ENCODE assay signal across 8 mouse cellular contexts in genomic region chr15:82274593-82274926, GRCm38 (mm10). TPM values are rescaled to one million over a fixed set of nuclear protein-coding genes. Genes with fewer than 3 reads are reported as not detected.
DNase-seq lines count a peak whose midpoint lies in the region; ATAC-seq and TF ChIP-seq lines count a peak whose summit lies in the region.

Sept3 (plus strand) TSS chr15:82274893.

- TF ChIP-seq CTCF in embryonic fibroblast, embryonic 13.5 days (IDR thresholded peaks at IDR 0.05; ENCODE audit: borderline replicate concordance, insufficient read depth, low read length) = no peak

- peak within 1 kb of the TSS; percentile 41 for H3K4me3 ChIP-seq in embryonic fibroblast, embryonic 13.5 days (ENCODE audit: insufficient read depth, low read length)
- no peak within 1 kb of the TSS for H3K4me3 ChIP-seq in myocyte

- no peak within 1 kb of the TSS for H3ac ChIP-seq in myocyte (ENCODE audit: control insufficient read depth, insufficient read length)

- H3K79me2 ChIP-seq in myocyte (ENCODE audit: control insufficient read depth, insufficient read depth) = no peaks in the 10 kb centered on the region

- DNase-seq in layer of hippocampus, adult 18-20 months (ENCODE audit: low spot score in 2 of 2) = no peak
- no peak for DNase-seq in layer of hippocampus, adult 9-10 months (ENCODE audit: low spot score)
- DNase-seq in layer of hippocampus, postnatal 36 days = no peak
- DNase-seq in thymus, postnatal 36 days = no peak
- DNase-seq in adrenal gland, adult 18-20 months (ENCODE audit: low spot score in 2 of 2) = no peak

- no peak within 1 kb of the TSS for H3K27ac ChIP-seq in embryonic fibroblast, embryonic 13.5 days (ENCODE audit: insufficient read depth, low read length)

- H3K27me3 ChIP-seq in myocyte (ENCODE audit: control insufficient read depth, insufficient read depth, insufficient read length) = peaks cover 88% of the 10 kb centered on the region

- no peaks in the 10 kb centered on the region for H3K36me3 ChIP-seq in myocyte (ENCODE audit: control insufficient read depth, insufficient read depth)

- H3K4me1 ChIP-seq in embryonic fibroblast, embryonic 13.5 days (ENCODE audit: control insufficient read depth, insufficient read depth, low read length) = no peaks in the 10 kb centered on the region

- peak within 1 kb of the TSS; percentile 48 for H3K4me2 ChIP-seq in myocyte (ENCODE audit: low read depth)

- ATAC-seq in cerebellum, adult (ENCODE audit: insufficient number of reproducible peaks, low FRiP score, low TSS enrichment) = no peak

- TF ChIP-seq POLR2A in embryonic fibroblast, embryonic 13.5 days (IDR thresholded peaks at IDR 0.05; ENCODE audit: low read depth, low read length) = no peak
- TF ChIP-seq POLR2A in myocyte (IDR thresholded peaks at IDR 0.05; ENCODE audit: insufficient read length, low read depth) = no peak

TF ChIP-seq in myocyte, 11 proteins besides CTCF, POLR2A, EP300 and RAD21:
- TF ChIP-seq POLR2AphosphoS2 (IDR thresholded peaks at IDR 0.05; ENCODE audit: insufficient read length, low read depth) (no peak), TCF3 (IDR thresholded peaks at IDR 0.05; ENCODE audit: insufficient read length, low read depth) (no peak), E2F4 (IDR thresholded peaks at IDR 0.05; ENCODE audit: insufficient read depth) (no peak), SRF (IDR thresholded peaks at IDR 0.05; ENCODE audit: control insufficient read depth, insufficient read length, low read depth) (no peak), REST (IDR thresholded peaks at IDR 0.05; ENCODE audit: insufficient read depth, insufficient read length) (no peak)

RNA-seq across cellular contexts. Expression of gene Sept3, which starts in this region (rescaled TPM):
- 100 to 1,000 TPM; 609 to 650 TPM for total RNA-seq in layer of hippocampus, adult 18-20 months (2021)
- 1.6 and 2.8 TPM in 2 replicates for polyA plus RNA-seq in embryonic fibroblast, embryonic 13.5 days (2011; ENCODE audit: insufficient read length, low read depth, missing spikeins)
- total RNA-seq in layer of hippocampus, postnatal 36 days (2021) = 100 to 1,000 TPM; 608 to 622 TPM
- polyA plus RNA-seq in myocyte (2012; fragmentation: generic; extraction: Trizol) = 0.01 TPM
- total RNA-seq in adrenal gland, adult 18-20 months (2021) = 1 to 10 TPM; 3.4 to 3.8 TPM

Comparison
In these comparisons a context has a peak if more than half of its experiments do, and no peak if none do; other contexts are left out.
1. RNA of gene Sept3 (total RNA-seq): 609 to 650 TPM in layer of hippocampus, adult 18-20 months and 608 to 622 TPM in layer of hippocampus, postnatal 36 days; 3.4 to 3.8 TPM in adrenal gland, adult 18-20 months; every median in the first group is over 100 times any median in the second.